Mouse (Mus musculus) olfactory bulb, adult 2 months (tissue): ENCODE measurements around the gene Mllt3.

Source experiments
- CTCF ChIP-seq: fragments of 200-500 bp; IDR thresholded peaks from 2 replicates; pipeline ENCODE4 v1.5.1; 2012; ENCODE audit warnings: low read depth, mild to moderate bottlenecking, low read length, moderate library complexity; ENCODE audit not compliant: insufficient read depth
- POLR2A ChIP-seq: fragments of 200-500 bp; IDR thresholded peaks from 2 replicates; pipeline ENCODE4 v1.6.1; 2012; ENCODE audit warnings: mild to moderate bottlenecking, low read depth, low read length, moderate library complexity; ENCODE audit not compliant: insufficient read depth

- TF ChIP-seq CTCF (no peak), POLR2A (no peak)
These were observed 105.8 kb downstream of the Mllt3 start for GRCm38 (mm10) chr4:87927354-87927753.
